ENCODE assay signal across 22 mouse cellular contexts in the genomic region with DNA sequence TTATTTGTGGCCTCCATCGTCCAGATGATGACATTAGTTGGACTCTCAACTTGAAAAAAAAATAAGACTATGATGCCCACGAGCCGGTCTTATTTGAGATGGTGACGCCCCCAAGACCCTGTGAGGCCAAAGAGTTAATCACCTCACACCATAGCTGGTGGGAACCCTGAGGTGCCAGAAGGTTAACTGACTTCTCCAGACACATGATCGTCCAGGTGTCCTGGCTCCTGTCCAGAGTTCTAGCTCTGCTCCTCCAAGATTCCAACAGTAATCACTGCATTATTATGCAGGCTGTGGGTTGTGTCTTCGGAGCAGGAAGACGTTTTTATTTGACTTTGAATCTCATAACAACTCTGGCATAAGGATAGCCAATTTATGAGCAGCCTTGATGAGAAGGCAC.
DNase-seq lines count a peak whose midpoint lies in the region; ATAC-seq lines count a peak whose summit lies in the region.
"Had no signal": no experiment of that assay in that cellular context is flagged by ENCODE, and none has a peak within 500 bp of the region (broad histone marks: within the 10 kb centered on the region; RNA-seq: fewer than 3 reads in every experiment).

No protein-coding gene starts in this region.

- no peak overlapping the region for H3K4me2 ChIP-seq in embryonic facial prominence, embryonic 14.5 days (ENCODE audit: low read depth, low read length)
- no peak overlapping the region for H3K4me2 ChIP-seq in limb, embryonic 13.5 days (replicated peaks)
- H3K4me2 ChIP-seq in limb, embryonic 15.5 days = no peak overlapping the region
- H3K4me2 ChIP-seq in hindbrain, embryonic 16.5 days (ENCODE audit: low read length) = no peak overlapping the region
- H3K4me2 ChIP-seq: embryonic facial prominence, embryonic 15.5 days; heart, embryonic 11.5 days; heart, embryonic 15.5 days; hindbrain, embryonic 13.5 days had no signal

- no peak overlapping the region for H3K4me3 ChIP-seq in embryonic facial prominence, embryonic 14.5 days (ENCODE audit: low read depth, low read length)
- no peak overlapping the region for H3K4me3 ChIP-seq in embryonic facial prominence, embryonic 10.5 days
- H3K4me3 ChIP-seq in limb, embryonic 13.5 days = no peak overlapping the region
- H3K4me3 ChIP-seq in limb, embryonic 10.5 days = no peak overlapping the region
- no peak overlapping the region for H3K4me3 ChIP-seq in limb, embryonic 15.5 days
- no peak overlapping the region for H3K4me3 ChIP-seq in hindbrain, embryonic 16.5 days (ENCODE audit: low read length)
- H3K4me3 ChIP-seq: embryonic facial prominence, embryonic 15.5 days; erythroblast, embryonic 14.5 days; forebrain, embryonic 10.5 days; heart, adult 2 months; heart, embryonic 15.5 days; hindbrain, embryonic 13.5 days had no signal

- 58% methylated on average over 7 of the region's 7 CpGs for WGBS in embryonic facial prominence, embryonic 14.5 days
- WGBS in embryonic facial prominence, embryonic 10.5 days = 80% methylated on average over 7 of the region's 7 CpGs
- WGBS in limb, embryonic 13.5 days = 44% methylated on average over 7 of the region's 7 CpGs
- WGBS in limb, embryonic 10.5 days = 87% methylated on average over 7 of the region's 7 CpGs
- WGBS in limb, embryonic 15.5 days = 49% methylated on average over 7 of the region's 7 CpGs
- 80% methylated on average over 7 of the region's 7 CpGs for WGBS in hindbrain, embryonic 16.5 days

- peak; percentile 59 for DNase-seq in embryonic facial prominence, embryonic 14.5 days (ENCODE audit: low spot score)
- DNase-seq in embryonic facial prominence, embryonic 10.5 days (ENCODE audit: low spot score) = no peak
- DNase-seq in limb, embryonic 10.5 days (ENCODE audit: low spot score) = no peak
- DNase-seq in gastrocnemius, postnatal 10 days = peak; percentile 11
- no peak for DNase-seq in embryo, embryonic 10 days (ENCODE audit: low spot score)
- DNase-seq: adrenal gland, adult 2 months; adrenal gland, postnatal 36 days; cerebellum, adult 2 months; heart, adult 2 months; heart, postnatal 14 days had no signal

- H3K9ac ChIP-seq in embryonic facial prominence, embryonic 14.5 days (ENCODE audit: low read depth, low read length) = no peak overlapping the region
- H3K9ac ChIP-seq in limb, embryonic 13.5 days = no peak overlapping the region
- no peak overlapping the region for H3K9ac ChIP-seq in limb, embryonic 15.5 days
- H3K9ac ChIP-seq in hindbrain, embryonic 16.5 days (ENCODE audit: low read depth, low read length) = no peak overlapping the region
- H3K9ac ChIP-seq: embryonic facial prominence, embryonic 15.5 days; heart, embryonic 15.5 days; hindbrain, embryonic 13.5 days had no signal

- H3K9me3 ChIP-seq in embryonic facial prominence, embryonic 14.5 days (ENCODE audit: control insufficient read depth, low read length) = no peaks in the 10 kb centered on the region
- no peaks in the 10 kb centered on the region for H3K9me3 ChIP-seq in embryonic facial prominence, embryonic 10.5 days
- no peaks in the 10 kb centered on the region for H3K9me3 ChIP-seq in limb, embryonic 13.5 days
- H3K9me3 ChIP-seq in limb, embryonic 10.5 days (replicated peaks) = no peaks in the 10 kb centered on the region
- no peaks in the 10 kb centered on the region for H3K9me3 ChIP-seq in limb, embryonic 15.5 days
- no peaks in the 10 kb centered on the region for H3K9me3 ChIP-seq in hindbrain, embryonic 16.5 days (ENCODE audit: control insufficient read depth, low read length)
- H3K9me3 ChIP-seq: embryonic facial prominence, embryonic 15.5 days; forebrain, embryonic 10.5 days; heart, embryonic 15.5 days; hindbrain, embryonic 13.5 days had no signal

- H3K27ac ChIP-seq in embryonic facial prominence, embryonic 14.5 days (replicated peaks; ENCODE audit: low read depth, low read length) = no peak overlapping the region
- H3K27ac ChIP-seq in embryonic facial prominence, embryonic 10.5 days (replicated peaks) = no peak overlapping the region
- H3K27ac ChIP-seq in limb, embryonic 13.5 days = no peak overlapping the region
- H3K27ac ChIP-seq in limb, embryonic 10.5 days = no peak overlapping the region
- H3K27ac ChIP-seq in limb, embryonic 15.5 days = no peak overlapping the region
- H3K27ac ChIP-seq in hindbrain, embryonic 16.5 days (ENCODE audit: low read depth, low read length) = no peak overlapping the region
- H3K27ac ChIP-seq: embryonic facial prominence, embryonic 15.5 days; forebrain, embryonic 10.5 days; heart, adult 2 months; heart, embryonic 15.5 days; hindbrain, embryonic 13.5 days had no signal

- H3K4me1 ChIP-seq in embryonic facial prominence, embryonic 14.5 days (ENCODE audit: control insufficient read depth, insufficient read depth, low read length) = no peaks in the 10 kb centered on the region
- 0 out of 2 replicates have a peak, but pooled peaks cover 4% of the 10 kb centered on the region for H3K4me1 ChIP-seq in embryonic facial prominence, embryonic 10.5 days
- peaks cover 15% of the 10 kb centered on the region for H3K4me1 ChIP-seq in limb, embryonic 13.5 days
- H3K4me1 ChIP-seq in limb, embryonic 10.5 days = no peaks in the 10 kb centered on the region
- H3K4me1 ChIP-seq in limb, embryonic 15.5 days = no peaks in the 10 kb centered on the region; the same call in 1 of the 2 replicates
- no peaks in the 10 kb centered on the region for H3K4me1 ChIP-seq in hindbrain, embryonic 16.5 days (ENCODE audit: control insufficient read depth, insufficient read depth, low read depth, low read length)
- H3K4me1 ChIP-seq: embryonic facial prominence, embryonic 15.5 days; forebrain, embryonic 10.5 days; heart, embryonic 15.5 days; hindbrain, embryonic 13.5 days had no signal

- no peaks in the 10 kb centered on the region for H3K36me3 ChIP-seq in embryonic facial prominence, embryonic 14.5 days (ENCODE audit: control insufficient read depth, insufficient read depth, low read length)
- no peaks in the 10 kb centered on the region for H3K36me3 ChIP-seq in embryonic facial prominence, embryonic 10.5 days (replicated peaks)
- no peaks in the 10 kb centered on the region for H3K36me3 ChIP-seq in limb, embryonic 13.5 days
- H3K36me3 ChIP-seq in limb, embryonic 10.5 days = no peaks in the 10 kb centered on the region
- H3K36me3 ChIP-seq in limb, embryonic 15.5 days = no peaks in the 10 kb centered on the region
- no peaks in the 10 kb centered on the region for H3K36me3 ChIP-seq in hindbrain, embryonic 16.5 days (ENCODE audit: control insufficient read depth, insufficient read depth, low read length)
- H3K36me3 ChIP-seq: embryonic facial prominence, embryonic 15.5 days; forebrain, embryonic 10.5 days; heart, embryonic 15.5 days; hindbrain, embryonic 13.5 days had no signal

- H3K27me3 ChIP-seq in embryonic facial prominence, embryonic 14.5 days (replicated peaks; ENCODE audit: control insufficient read depth, insufficient read depth, low read length) = no peaks in the 10 kb centered on the region
- no peaks in the 10 kb centered on the region for H3K27me3 ChIP-seq in embryonic facial prominence, embryonic 10.5 days (replicated peaks; ENCODE audit: low read depth, poor library complexity, severe bottlenecking)
- H3K27me3 ChIP-seq in limb, embryonic 13.5 days = no peaks in the 10 kb centered on the region
- no peaks in the 10 kb centered on the region for H3K27me3 ChIP-seq in limb, embryonic 10.5 days (ENCODE audit: low read depth, poor library complexity, severe bottlenecking)
- no peaks in the 10 kb centered on the region for H3K27me3 ChIP-seq in limb, embryonic 15.5 days
- no peaks in the 10 kb centered on the region for H3K27me3 ChIP-seq in hindbrain, embryonic 16.5 days (replicated peaks; ENCODE audit: control insufficient read depth, insufficient read depth, low read length)
- H3K27me3 ChIP-seq: CH12.LX; embryonic facial prominence, embryonic 15.5 days; heart, embryonic 15.5 days; hindbrain, embryonic 13.5 days had no signal

- peak; percentile 41; the same call in 1 of the 2 replicates for ATAC-seq in embryonic facial prominence, embryonic 14.5 days (ENCODE audit: low read depth)
- ATAC-seq in limb, embryonic 13.5 days (ENCODE audit: low FRiP score, low read depth) = peak; percentile 69
- 0 out of 2 replicates have a peak, but pooled peaks have one; percentile 52 for ATAC-seq in limb, embryonic 15.5 days (ENCODE audit: insufficient number of reproducible peaks, low FRiP score, low TSS enrichment, low read depth)
- ATAC-seq in hindbrain, embryonic 16.5 days = no peak
- ATAC-seq: forebrain, embryonic 14.5 days; intestine, embryonic 16.5 days had no signal

Comparison
In these comparisons a context has a peak if more than half of its experiments do, and no peak if none do; other contexts are left out.
1. DNase-seq: peak in embryonic facial prominence, embryonic 14.5 days (single experiment) and gastrocnemius, postnatal 10 days (single experiment); none in embryonic facial prominence, embryonic 10.5 days (single experiment), limb, embryonic 10.5 days (single experiment) and embryo, embryonic 10 days (single experiment).